Mouse (Mus musculus) c-Kit-positive CD71-positive TER-119-negative erythroid progenitor cells, embryonic 14.5 days (primary cell): ENCODE measurements around the gene Lpp.

ENCODE experiments used
- DNase-seq: peaks from one replicate; pipeline ENCODE4 v3.0.0-alpha.2; 2013; ENCODE audit warnings: low read depth

Lpp gene

DNA sequence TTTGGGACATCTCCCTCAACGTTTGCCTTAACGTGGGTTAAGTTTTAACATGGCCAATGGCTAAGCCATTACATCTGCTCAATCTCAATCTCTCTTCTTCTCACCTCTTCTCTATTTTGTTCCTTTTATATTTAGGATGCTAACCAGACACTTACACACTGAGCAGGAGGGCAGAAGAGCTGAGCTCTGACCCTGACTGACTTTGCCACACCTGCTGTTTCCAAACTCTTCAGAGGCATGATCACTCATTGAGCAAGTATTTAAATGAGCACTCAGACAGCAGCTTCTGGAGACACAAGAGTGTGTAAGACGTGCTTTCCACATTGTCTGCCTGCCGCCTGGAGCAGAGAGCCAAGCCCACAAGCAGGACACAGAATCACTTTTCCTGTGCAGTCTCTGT, 77.7 kb downstream of the Lpp start:
- no peak for DNase-seq

DNA sequence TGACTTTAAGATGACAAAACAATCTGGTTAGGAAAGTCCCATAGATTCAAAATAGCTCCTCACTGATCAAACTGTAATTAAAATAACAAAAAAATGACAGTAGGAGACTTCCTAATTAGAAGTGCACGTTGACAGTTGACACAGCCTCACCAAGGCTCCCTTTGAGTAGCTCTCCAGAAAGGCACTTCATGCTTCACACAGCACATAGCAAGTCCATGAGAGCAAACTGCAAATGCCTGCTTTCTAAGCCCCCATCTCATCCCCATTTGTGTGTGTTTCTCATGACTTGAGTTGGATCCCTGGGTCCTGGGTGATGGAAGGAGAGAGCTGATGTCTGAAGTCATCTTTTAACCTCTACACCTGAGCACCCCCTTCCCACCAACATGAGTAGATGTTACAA, 78.5 kb downstream of the Lpp start:
- DNase-seq, result no peak

GRCm38 (mm10) chr16:24473966-24474365, 80.7 kb downstream of the Lpp start:
- DNase-seq, result no peak

- no peak for DNase-seq
These were observed 81.5 kb downstream of the Lpp start for GRCm38 (mm10) chr16:24474781-24475180.

DNA sequence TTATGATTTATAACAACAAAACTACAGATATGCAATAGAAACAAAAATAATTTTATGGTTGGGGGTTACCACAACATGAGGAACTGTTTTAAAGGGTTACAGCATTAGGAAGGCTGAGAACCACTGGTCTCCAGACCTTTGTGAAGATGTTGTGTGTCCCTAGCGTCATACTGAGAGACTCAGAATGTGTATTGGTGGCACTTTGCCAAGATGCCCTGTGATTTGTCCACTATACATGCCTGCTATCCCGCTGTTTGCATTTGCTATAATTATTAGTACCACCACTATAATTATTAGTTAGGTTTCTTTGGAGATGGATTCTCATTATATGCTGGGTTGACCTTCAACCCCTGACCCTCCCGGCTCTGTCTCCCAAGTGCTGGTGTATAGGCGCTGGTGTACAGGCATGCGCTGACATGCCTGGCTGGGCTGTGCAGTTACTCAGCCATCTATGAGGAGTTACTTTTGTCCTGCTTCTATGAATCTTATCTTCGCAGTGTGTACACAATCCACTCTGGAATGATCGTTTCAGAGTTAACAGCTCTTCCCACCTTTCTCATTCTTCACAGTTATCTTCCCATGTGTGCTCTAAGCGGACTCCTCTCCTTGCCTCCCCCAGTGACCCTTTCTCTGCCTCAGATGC, 82.1 kb downstream of the Lpp start:
- no peak for DNase-seq

DNA sequence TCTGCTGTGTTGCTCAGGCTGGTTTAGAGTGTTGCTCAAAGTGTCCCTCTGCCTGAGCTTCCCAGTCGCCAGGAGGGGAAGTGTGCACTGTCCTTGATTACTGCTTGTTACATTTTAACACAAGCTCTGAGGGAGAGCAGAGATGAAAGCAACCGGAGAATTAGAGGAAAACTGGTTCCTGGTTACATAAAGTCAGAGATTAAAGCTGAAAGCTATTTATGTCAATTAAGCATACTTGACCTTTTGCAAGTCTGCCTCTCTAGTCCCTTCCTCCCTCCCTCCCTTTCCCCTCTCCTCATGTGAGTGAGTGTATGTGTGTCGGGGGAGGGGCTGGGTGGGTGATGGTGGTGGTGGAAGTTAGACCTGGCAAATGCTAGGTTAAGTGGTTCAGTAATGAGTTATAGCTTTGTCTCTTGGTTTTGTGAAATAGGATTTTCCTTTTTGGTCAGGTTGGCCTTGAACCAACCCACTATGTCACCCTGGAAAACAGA, 83.6 kb downstream of the Lpp start:
- DNase-seq, result no peak

DNA sequence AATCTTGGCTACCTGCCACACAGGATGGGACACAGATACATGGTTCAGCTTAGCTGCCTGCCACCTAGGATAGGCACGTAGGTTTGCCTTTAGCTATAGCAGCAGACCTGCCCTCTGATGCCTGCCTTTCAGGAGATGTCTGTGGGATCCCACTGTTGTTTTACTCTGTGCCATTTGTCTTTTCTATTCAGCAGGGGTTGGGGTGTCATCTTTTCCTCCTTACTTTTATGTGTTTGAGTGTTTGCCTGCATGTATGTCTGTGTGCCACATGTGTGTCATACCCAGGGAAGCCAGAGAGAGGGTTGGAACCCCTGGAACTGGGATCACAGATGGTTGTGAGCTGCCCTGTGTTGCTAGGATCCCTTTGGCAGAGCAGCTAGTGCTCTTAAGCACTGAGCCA, 84.7 kb downstream of the Lpp start:
- no peak for DNase-seq

- DNase-seq, result no peak
These were observed 85.5 kb downstream of the Lpp start for GRCm38 (mm10) chr16:24478851-24479250.

GRCm38 (mm10) chr16:24482648-24483047, 89.3 kb downstream of the Lpp start:
- DNase-seq, result no peak

- DNase-seq, result no peak
These were observed 90.3 kb downstream of the Lpp start for GRCm38 (mm10) chr16:24483527-24484101.

GRCm38 (mm10) chr16:24487782-24488241, 94.5 kb downstream of the Lpp start:
- DNase-seq, result no peak

DNA sequence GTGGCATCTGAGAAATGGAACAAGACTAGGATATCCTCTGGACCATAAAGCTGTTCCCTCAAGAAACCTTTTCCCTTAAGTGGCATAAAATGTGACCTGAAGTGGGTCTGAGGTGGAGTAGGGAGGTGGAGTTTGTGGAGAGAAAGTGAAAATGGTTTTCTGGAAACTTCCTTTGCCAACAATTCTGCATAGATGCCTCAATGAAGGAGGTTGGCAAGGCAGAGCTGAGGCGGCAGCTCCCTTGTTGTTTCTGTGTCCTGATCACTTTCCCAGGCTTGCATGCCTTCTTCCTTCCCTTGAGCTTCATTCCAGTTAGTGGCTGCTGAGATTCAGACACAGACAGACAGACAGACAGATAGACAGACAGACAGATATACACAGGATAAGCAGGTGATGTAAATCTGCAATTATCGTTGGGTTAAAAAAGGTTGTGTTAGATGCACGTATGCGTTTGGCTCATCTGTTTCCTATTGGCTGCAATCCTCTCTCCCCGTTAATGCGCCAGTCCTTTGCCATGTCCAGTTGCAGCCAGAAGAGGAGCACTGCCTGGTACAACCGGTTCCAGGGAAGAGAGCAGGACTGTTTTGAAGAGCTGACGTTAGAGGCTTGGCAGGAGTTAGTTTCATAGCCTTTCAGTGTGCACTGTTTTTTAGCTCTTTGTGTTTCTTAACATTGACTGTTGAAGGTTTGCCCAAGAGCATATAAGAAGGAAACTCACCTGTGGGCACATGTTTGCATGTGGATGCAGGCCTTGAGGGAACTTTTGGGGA, 96.4 kb downstream of the Lpp start:
- DNase-seq, result no peak

GRCm38 (mm10) chr16:24490751-24491485, 97.6 kb downstream of the Lpp start:
- DNase-seq, result no peak

DNA sequence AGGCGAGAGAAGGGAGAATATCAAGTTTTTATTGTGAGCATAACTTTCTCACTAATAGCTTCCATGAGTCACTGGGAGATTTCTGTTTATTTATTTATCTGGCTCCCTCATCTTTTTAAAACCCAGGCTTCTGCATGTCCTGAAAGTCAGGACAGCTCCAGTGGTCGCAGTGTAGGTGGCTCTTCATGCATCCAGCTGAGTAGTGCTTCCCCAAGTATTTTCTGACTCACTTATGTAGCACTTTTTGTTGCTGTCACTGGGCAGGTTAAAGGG, 98.1 kb downstream of the Lpp start:
- no peak for DNase-seq

DNA sequence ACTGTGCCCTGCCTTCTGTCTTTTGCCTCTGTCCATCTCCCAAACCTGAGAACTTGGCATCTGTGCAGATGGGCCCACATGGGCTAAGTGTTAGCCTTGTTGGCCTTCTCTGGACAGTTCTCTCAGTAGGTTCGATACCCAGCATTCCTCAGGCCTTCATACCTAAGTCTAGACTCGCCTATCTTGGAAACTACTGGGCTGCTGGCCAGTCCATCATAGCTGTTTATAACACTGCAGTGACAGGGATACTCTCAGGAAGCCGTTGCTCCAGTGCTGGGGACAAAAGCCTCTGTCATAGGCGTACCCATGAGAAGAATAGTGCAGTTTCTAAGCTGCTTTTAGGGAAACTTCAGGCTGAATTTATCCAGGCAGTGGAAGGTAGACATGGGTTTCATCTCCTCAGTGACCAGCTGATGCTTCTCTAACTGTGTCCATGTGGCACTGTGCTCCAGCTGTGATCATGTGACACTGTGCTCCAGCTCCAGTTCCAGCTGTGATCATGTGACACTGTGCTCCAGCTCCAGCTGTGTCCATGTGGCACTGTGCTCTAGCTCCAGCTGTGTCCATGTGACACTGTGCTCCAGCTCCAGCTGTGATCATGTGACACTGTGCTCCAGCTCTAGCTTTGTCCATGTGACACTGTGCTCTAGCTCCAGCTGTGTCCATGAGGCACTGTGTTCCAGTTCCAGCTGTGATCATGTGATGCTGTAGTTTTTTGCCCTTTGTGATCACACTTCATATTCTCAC, 99.1 kb downstream of the Lpp start:
- no peak for DNase-seq

GRCm38 (mm10) chr16:24494531-24494930, 101.2 kb downstream of the Lpp start:
- no peak for DNase-seq

- DNase-seq, result no peak
These were observed 102.2 kb downstream of the Lpp start for GRCm38 (mm10) chr16:24495461-24495860.

DNA sequence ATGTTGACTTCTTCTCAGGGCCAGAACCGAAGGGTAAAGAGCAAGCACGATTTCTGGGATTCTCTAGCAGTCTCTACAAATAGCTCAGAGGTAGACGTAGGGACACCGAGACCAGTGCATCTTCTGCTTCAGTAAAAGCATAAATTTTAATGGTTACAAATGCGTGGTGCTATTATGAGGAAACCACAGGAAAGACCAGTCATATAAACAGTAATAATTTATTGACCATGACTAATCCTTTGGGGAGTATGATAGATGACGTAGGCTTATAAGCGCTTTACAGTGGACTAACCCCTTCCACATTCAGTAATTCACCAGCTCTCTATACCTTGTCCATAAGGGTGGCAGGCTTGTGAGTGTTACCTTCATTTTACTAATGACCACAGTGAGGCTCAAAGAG, 103.3 kb downstream of the Lpp start:
- no peak for DNase-seq

- no peak for DNase-seq
These were observed 104.1 kb downstream of the Lpp start for GRCm38 (mm10) chr16:24497413-24497812.

DNA sequence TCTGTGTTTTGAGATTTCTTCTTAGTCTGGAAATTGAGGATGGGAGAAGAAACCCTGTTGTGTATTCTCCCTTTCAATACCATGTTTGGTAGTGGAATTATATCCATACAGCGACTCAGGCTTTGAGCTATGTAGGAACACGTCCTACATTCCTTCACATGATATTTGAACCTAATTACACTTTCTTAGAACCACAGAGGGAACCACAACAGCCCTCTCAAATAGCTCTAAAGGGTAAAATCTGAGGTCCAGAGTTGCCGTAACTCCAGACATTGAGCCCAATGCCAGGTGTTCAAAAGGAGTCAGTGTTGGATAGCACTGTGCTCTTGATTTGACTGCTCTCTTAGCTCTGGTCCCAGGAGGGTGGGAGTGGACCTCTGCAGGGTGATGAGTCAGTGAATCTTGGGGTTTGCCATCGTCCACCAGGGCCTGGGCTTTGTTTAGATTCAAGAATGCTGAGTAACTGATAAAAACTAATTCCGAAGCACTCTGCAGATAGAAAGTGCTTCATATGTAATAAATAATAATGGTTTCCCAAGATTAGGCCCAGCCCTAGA, 104.9 kb downstream of the Lpp start:
- no peak for DNase-seq

GRCm38 (mm10) chr16:24501197-24501596, 107.9 kb downstream of the Lpp start:
- no peak for DNase-seq
